Mouse (Mus musculus) frontal cortex, adult (tissue): Measurements from ENCODE around the gene Lgalsl.

Experiments
- ATAC-seq: cut with Nextera tagmentation; 2 replicates; pipeline ENCODE4 v1.9.2; 2017; ENCODE audit warnings: mild to moderate bottlenecking, moderate library complexity, mixed read lengths; ENCODE audit not compliant: low TSS enrichment

Lgalsl gene

DNA sequence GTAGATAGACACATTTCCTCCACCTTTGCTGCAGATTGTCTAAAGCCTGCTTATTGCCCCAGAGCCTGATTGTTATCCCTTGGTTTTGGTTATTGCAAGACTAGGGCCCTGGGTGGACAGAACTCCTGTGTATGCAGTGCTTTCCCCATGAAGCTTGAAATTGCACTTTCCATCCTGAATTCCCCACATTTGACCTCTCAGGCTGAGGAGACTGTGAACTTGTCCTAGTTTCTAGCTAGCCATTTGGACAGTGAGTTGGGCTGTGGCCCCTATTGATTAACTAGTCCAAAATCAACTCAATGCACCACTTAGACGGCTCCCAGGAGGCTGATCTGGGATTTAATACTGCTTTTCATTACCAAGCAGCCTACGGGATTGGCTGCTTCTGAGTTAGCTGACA is 6.9 kb downstream of the Lgalsl start:
- ATAC-seq = no peak

DNA sequence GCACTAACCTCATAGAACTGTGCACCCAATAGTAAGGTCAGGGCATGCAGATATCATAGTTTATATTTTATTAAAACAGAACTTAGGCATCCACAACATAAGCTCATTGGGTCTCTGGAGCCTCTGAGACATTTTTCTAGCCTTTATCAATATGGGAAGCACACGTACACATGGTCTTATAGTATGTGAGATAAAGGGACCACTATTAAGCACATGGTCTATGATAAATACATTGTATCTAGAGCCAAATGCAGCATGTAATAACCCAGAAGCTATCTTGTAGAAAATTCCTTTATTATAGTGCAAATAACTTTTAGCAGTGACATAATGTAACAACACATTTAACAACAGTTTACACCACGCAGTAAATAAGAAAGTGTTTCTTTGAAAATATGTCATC is 7.6 kb downstream of the Lgalsl start:
- no peak for ATAC-seq

DNA sequence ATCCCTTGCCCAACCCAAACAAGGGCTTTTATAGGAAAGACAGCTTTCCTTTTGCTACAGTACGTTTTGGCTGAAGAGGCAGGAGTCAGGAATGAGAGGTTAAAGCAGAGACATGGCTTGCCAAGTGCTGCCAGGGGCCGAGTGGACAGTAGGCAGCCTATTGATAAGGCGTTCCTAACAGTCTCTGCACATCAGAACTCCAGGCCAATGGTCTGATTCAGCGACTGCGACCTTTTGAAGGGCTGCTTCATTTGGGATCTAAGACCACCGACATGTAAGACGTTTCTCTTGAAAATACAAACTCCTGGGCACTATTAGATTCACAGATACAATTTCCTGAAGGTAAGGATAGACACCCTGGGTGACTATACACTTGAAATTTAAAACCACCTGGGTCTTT is 9.5 kb downstream of the Lgalsl start:
- ATAC-seq = no peak

DNA sequence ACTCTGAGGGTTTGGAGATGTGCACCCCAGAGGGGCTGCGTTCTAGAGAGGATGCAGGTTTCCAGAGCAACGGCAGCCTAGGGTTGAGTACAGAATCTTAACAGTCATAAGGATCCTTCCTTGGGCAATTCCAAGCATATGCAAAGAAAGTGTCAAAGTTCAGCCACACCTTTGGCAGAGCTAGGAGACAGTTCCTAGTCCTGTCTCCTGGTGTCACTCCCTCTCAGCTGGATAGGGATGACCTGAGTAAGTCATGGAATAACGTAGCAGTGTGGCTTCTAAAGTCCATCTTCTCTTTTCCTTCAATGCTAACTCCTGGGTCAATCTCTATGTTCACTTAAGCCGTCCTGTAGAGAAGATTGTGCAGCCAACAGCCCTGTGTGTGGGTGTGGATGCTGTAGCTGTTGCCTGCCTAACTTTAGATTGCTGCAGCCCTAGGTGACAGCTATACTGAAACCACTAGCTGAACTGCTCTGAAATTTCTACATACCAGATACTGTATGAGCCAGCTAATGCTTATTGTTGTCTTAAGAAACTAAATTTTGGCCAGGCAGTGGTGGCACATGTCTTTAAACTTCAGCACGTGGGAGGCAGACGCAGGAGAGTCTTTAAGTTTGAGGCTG is 16.8 kb downstream of the Lgalsl start:
- peak; percentile 81; the same call in 1 of the 2 replicates for ATAC-seq

DNA sequence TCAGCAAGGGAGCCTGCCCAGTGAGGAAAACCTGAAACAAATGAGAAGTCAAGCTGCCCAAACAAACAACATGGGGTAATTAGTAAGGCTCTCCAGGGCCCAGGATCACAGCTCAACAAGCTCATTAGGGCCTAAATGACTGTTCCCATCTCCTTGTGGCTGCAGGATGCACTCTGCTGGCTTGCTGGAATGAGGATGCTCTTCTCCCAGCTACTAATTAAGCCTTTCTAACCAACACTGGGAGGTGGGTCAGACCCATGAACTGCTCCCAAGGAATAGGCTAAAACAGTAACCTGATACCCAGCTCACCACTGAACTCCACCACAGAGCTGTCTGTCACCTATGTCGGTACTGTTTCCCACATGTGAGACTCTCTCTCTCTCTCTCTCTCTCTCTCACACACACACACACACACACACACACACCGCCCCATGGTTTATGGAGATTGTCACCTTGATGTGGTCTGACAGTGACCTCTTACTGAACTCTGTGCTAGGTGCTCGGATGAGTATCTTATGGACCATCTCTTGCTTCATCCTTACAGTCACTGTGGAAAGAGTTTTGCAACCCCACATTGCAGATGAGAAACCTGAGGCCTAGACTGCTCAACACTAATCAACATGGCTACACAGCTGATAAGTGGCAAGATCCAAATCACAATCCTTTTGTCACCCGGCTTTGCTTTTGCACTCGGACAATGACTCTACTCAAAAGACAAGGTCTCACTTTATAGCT is 18.5 kb downstream of the Lgalsl start:
- ATAC-seq = no peak

DNA sequence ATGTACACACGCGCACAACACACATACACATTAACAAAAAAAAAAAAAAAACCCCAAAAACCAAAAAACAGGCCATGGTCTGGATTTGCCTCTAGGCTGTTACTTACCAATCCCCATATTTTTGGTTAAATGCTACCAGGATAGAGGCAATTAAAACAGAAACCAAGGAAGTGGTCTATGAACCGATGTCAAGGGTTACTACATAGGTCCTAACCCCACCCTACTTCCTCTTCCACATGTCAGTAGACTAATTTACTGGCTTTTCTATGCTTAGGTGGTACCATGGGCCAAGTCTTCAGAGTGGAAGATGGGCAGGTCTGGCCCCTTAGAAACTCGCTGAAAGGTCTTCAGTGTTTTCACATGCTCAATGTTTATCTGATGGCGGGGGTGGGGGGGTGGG is 24.2 kb downstream of the Lgalsl start:
- no peak for ATAC-seq

DNA sequence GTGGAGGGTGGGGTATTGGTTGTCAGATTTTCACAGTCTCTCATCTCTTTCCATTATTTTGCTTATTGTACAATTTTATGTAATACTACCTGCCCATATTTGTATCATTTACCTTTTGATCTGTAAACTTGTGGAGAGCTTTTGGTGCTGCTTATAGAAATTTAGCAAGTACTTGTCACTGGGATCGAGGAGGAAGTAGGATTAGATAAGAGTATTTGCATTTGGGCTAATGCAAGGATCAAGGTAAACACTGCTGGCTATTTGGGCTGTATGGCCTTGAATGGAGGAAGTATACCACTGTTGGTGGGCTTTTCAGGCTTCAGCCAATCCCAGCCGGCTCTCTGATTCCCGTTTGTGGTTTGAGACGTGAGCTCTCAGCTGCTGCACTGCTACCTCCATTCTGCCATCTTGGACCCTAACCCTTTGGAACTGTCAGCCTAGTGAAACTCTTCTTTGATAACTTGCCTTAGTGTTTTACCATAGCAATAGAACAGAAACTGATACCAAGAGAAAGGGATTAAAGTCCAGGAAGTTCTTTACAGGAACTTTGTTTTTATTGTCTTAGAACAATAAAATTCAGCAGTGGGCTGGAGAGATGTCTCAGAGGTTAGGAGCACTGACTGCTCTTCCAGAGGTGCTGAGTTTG is 25.1 kb downstream of the Lgalsl start:
- no peak for ATAC-seq

DNA sequence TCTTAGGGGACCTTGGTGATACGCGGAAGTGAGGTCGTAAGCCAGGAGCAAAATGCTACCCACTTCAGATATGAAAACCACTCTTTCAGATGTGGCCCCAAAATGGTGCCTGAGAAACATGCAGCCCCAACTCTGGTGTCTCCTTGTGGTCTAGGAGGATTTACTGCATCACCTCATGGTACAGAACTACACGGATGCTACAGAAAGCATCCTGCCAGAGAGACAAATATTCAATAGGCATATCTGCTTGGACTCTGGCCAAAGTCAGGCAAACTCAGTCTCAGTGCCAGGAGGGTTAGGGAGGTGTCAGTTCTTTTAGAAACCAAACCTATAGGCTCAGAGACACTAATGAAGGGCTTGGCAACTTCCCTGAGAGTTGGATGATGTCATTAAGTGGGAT is 26.4 kb downstream of the Lgalsl start:
- ATAC-seq = no peak

DNA sequence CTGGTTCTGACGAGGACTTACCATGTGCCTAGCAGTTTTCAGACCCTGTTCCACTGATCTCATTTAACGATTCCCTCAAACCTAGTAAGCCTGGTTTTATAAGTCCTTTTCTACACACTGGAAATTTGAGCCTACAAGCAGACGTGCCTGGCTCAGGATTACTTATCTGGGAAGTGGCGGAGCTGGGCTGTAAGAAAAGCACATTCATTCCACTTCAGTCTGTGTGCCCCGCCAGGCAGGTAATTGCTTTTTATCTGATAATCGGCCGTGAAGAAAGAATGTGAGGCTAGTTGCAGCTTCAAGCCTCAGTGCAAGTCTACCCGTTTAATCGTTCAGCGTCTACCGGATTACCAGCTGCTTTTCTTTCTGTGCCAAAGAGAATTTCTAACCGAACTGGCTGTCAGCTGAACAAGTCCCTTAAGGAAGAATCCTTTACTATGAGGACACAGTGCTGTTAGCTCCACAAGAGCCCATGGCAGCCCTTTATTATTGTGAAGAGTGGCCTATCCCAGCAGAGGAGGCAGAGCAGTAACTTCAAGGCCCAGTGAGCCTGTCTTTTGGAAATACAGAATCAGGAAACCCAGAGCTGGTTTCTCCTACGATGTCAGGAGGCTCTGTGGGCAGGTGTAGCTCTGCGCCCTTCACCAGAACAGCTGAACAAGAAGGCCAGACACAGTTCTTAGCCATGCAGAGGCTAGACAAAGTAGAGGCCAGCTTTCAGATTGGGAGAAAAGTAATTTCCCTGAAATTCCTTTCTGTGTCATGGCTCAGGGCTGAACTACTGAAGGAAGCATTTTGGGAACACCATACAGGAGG is 30.4 kb downstream of the Lgalsl start:
- no peak for ATAC-seq

DNA sequence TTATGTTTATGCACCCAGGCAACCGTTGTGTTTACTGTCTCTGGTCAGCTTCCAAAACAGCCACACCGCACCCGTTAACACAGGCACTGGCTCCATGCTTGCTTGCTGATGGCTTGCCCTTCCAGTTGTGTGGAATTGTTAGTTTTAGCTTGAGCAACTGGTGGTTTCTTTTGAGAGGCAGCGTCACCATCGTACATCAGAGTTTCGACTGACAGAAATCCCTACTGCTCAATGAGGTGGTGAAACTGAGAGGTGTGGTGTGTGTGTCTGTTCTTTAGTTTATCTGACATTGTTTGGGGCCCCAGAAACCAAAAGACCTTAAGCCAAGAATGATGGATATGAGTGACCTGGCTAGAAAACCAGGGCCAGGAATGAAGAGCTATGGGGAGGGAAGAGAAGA is 33.0 kb downstream of the Lgalsl start:
- ATAC-seq = no peak

DNA sequence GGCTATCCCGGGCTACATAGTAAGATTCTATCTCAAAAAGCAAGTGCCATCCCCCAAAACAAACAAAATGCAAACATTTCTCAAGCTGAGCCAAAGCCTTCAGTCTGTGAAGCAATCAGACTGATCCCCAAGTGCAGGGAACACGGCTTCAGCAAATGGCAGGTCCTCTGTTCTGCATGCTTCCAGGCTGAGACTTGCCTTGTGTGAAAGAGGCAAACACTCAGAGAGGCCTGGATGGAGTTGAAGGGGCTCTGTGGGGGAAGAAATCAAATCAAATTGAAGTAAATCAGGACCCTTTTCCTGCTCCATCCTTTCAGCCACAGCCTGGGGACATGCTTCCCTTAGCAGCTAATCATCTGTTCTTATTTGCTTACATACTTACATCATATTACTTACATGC is 35.4 kb downstream of the Lgalsl start:
- ATAC-seq = no peak

DNA sequence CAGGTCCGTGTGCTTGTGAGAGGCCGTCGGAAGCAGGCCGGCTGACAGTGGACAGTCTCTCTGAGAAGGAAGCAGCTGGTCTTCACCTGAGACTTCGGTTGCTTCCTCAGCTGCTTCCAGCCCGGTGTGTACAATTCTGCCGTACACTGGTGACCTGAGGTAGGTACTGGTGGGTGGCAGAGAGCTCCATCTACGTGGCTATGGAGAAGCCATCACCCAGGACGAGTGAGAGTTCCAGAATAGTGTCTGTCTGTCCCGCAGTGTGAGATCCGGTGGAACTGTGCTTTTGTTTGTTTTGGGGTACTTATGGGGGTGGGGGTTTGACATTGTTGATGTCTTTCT is 36.0 kb downstream of the Lgalsl start:
- ATAC-seq = peak; percentile 47

DNA sequence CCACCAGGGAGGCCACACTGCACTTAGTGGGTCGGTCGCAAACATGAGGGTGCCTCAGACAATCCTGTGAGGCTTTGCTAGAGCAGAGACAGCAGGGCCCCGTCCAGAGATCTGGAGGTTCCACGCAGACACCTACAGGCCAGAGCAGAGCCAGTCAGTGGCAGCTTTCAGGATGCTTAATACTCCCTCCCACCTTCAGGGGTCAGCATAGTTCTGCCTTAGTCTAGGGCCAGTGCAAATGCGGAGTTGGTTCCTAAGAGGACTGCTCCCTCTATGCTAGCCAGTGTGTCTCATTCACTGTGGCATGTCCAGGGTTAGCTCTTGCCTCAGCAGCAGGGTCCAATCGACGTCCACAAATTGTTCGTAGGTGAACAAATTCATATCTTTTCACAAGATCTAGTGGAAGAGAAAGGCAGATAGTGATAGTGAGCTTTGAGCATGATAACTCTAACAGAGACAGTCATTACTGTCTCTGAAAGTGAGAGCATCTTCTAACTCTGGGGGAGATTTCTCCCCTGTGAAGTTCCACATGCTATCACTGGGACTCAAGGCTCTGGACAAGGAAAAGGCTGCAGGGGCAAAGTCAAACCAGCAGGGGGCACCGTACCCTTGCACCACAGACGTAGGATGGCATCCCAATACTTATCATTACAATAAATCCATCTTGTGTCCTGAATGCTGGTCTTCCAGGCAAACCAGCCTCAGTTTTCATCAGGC is 36.5 kb downstream of the Lgalsl start:
- ATAC-seq = peak; percentile 98

DNA sequence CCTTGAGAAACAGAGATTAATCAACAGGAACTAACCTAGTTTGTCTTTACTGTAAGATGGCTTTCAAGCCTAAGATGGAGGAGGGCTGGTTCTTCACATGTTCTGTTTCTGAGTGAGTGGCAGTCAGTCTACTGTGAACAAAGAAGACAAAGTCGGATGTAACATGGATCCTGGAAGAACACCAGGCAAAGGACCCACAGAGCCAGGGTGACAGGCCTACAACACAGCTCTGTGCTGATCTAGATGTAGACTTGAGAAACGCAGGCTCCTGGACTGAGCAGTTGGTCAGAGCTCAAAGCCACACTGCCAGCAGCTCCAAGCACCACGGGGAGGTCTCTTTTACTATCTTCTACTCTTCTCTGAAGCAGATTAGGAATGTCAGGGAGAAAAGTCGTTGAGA is 37.2 kb downstream of the Lgalsl start:
- no peak for ATAC-seq

DNA sequence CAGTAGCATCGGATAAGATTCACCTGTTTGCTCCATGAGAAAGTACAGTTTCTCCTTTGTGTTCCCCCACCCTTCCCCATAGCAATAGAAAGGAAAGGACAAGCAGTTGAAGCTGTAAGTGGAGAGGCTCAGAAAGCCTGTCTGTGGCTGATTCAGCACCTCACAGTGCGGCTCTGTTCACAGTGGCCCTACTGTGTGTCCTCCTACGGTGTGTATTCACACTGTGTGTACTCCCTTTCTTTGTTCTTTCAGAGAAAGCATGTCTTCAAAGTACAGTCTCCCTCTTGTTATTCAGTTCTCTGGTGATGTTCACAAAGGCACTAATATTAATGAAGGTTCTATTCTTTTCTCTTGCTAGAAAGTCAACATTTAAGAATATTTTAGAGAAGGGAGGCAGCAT is 38.2 kb downstream of the Lgalsl start:
- ATAC-seq = no peak

DNA sequence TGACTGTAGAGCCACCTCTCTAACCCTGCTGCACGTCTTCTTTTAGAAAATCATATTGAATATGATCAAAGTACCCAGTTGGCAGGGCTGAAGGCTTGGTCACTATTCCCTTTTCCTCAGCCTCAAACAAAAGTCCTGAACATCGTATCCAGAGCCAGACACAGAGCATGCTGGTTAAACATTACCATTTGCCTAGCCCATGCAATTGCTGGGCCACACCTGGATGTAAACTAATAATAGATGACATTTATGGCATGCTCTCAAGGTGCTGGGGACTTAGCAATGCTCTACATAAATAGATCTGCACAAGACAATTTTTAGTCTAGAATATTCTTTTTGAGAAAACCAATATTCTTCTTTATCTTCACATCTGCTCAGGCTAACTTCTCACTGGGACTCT is 39.5 kb downstream of the Lgalsl start:
- no peak for ATAC-seq

DNA sequence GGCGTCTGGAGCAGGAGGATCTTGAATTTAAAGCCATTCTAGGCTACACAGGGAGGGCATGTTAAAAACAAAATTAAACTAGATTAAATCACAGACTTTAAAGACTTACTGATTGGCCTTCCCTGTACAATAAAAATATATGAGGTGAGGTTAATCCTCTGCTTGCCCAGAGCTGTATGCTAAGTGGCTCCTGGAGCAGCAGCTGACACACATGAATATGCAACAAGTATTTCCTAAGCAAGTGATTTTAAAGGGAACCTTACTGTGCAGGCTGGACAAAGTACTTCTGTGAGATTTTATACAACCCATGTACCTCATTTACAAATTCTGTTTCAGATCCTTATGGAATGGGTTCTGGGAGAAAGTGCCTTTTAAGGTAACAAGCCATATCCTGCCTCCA is 41.8 kb downstream of the Lgalsl start:
- no peak for ATAC-seq

DNA sequence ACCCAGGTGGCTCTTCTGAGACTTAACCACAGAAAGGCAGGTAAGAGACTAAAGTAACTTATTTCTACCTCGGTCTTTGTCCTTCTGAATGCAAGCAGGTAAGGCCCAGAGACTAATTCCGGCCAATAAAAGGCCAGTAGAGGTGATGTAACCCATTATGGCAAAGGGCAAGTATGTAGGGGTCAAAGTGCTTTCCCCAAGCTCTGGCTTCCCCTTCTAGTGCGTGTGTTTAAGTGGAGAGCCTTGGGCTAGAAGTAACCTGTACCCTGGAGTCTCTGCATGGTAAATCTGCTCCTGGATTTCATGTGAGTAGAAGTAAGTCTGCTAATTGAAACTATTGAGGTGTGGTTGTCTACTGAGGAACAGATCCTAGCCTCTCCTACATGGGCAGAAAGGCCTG is 42.8 kb downstream of the Lgalsl start:
- ATAC-seq = no peak

DNA sequence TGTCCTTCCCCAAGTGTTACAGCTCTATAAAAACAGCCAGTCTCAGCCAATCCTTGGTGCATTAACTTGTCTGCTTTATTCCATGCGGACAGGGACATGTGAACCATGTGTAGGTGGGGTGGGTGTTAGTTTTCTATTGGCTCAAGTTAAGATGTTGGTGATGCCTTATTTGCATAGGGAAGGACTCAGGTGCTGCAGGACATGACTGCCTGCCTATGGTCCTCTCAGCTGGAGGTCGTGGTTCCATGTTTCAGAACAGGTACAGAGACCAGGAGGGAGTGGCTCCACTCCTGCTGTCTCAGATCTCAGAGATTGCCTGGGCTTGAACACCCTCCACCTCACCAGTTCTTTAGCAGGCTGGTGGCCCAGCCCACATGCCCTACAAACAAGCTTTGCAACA is 44.7 kb downstream of the Lgalsl start:
- ATAC-seq = no peak

DNA sequence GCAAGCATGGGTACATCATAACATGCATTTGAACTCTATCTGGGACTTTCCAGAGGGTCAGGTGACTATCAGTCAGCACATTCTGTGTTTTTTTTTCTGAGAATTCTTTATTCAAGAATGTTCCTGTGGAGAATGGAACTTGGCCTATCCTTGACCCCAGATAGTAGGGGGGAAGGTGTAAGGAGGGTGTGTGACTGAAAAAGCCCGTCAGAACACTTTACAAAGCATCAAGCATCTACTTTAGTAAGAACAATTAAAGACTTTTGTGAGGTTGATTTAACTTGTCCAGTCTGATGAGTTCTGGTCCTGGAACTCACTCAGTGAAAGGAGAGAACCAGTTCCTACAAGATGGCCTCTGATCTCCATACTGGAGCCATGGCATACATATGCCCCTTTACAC is 45.7 kb downstream of the Lgalsl start:
- no peak for ATAC-seq

DNA sequence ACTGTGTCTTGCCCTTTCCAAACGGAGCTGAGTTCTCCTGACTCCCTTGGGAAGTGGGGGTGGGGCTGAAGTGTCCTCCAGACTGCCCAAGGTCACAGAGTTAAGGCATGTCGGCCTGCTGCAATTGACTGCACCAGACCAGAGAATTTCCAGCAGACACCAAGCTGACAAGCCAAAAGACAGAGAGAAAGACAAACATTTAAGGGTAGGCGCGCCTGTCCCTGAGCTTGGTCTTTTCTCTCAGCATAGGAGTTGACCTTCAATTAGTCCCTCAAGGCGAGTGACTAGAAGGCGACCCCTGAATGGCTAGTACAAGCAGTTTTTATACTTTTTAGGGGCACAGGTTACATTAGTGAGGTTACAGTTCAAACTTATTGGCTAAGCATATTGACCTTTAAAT is 46.1 kb downstream of the Lgalsl start:
- no peak for ATAC-seq

DNA sequence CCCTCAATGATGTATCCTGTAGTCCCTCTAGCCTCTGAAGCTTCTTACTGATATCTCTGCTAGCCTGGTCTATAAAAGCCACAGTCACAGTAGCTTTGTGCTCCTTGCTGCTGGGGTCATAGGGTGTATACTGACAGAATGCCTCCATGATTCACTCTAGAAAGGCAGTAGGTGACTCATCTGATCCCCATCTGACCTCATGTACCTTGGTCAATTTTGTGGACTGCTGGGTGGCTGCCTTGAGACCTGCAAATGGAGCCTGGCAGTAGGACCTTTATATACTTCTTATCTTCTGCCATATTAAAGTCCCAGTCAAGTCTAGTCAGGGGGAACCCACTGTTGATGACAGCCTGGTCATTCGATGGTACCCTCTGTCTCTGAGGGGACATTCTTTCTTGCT is 47.4 kb downstream of the Lgalsl start:
- ATAC-seq = no peak
